Mouse (Mus musculus) spleen, postnatal 14 days (tissue): ENCODE results near the gene Polh.

Experiments
- DNase-seq, 2 experiments: peaks; one replicate each; pipeline ENCODE4 v3.0.0; 2021 to 2022; ENCODE audit warnings: low spot score in 2 of 2

Gene Polh

GRCm38 (mm10) chr17:46168318-46168717 is 34.1 kb downstream of the Polh start:
- no peak for DNase-seq

DNA sequence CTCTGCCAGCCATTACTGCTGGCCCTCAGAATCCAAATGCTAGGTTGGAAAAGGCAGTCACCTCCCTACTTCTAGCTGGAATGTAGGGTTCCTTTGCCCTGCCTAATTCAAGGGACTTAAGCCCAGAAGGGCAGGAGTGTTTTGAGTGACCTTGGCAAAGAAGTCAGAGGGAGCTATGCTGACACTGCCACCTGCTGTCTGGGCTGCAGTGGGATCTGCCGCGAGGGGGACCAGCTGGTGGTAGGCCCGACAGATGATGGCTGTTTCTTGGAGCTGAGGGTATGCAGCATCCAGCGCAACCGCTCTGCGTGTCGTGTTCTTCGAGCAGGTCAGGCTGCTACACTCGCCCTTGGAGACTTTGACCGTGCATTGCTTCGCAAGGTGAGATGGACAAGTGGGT is 35.4 kb downstream of the Polh start:
- DNase-seq: no peak

DNA sequence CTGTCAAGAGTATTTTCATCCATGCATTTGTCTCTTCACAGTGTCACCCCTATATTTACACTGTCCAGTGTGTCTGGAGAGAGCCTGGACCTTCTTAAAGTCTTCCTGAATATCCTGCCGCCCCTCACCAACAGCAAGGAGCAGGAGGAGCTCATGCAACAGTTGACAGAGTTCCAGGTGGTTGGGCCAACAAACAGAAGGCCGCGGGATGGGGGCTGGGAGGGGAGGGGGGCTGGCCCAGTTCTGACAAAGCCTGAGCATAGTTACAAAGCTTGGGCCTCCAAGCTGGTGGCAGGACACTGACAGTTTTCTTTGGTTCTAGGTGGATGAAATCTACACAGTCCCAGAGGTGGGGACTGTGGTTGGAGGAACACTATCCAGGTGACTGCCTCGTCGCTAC is 36.2 kb downstream of the Polh start:
- no peak for DNase-seq

DNA sequence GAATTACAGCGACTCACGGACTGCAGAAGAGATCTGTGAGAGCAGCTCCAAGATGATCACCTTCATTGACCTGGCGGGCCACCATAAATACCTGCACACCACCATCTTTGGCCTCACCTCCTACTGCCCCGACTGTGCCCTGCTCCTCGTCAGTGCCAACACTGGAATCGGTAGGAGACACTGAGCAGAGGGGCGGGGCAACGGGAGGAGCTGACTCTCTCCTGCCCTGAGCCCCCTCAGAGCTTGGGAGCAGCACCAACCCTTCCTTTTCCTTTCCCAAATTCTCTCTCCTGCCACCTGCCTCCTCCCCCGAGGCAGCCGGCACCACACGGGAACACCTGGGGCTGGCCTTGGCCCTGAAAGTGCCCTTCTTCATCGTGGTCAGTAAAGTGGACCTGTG is 37.0 kb downstream of the Polh start:
- no peak for DNase-seq

- DNase-seq: no peak
Observed at GRCm38 (mm10) chr17:46164791-46165190, 37.7 kb downstream of the Polh start.

- no peak for DNase-seq
Observed at GRCm38 (mm10) chr17:46164301-46164700, 38.1 kb downstream of the Polh start.

DNA sequence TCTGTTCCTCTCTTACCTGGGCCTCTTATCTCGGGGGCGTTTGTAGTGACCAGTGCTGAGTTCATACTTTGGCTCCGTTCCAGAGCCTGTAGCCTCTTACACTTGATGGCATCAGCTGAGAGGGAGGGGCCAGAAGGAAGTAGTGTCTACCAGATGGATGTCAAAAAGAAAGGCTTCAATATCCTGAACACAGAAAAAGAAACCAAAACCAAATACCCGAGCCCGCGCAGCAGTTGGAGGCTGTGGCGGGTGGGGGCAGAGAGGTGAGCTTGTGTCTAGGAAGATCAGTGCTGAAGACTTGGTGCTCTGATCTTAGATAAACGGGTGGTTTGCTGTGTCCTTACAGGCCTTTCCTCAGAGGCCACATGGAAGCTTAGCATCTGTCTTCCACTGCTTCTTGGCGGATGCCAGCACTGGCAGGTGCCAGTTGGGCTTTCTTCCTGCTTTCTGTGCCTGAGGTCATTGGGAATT is 39.5 kb downstream of the Polh start:
- no peak for DNase-seq

GRCm38 (mm10) chr17:46162551-46162950 is 39.9 kb downstream of the Polh start:
- DNase-seq: no peak

DNA sequence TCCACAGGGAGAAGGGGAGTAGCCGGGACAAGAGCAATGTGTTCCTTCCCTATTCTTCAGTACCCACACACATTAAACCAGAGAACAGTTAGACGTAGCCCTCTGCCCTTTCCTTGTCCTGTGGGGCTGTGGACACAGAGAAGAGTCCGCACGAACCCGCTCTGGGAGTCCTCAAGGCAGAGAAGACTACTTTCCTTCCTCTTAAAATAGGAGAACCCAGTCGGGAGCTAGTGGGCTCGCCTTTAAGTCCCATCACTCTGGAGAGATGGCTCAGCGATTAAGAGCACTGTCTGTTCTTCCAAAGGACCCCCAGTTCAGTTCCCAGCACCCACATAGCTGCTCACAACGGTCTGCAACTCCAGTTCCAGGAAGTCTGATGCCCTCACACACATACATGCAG is 40.7 kb downstream of the Polh start:
- DNase-seq: no peak

GRCm38 (mm10) chr17:46161179-46161578 is 41.3 kb downstream of the Polh start:
- no peak for DNase-seq

- peak; percentile 86 to 92 for DNase-seq
Observed at GRCm38 (mm10) chr17:46160686-46161085, 41.8 kb downstream of the Polh start, which contains the start of gene Gtpbp2. TSS of gene Gtpbp2 (plus strand) at chr17:46161032.

DNA sequence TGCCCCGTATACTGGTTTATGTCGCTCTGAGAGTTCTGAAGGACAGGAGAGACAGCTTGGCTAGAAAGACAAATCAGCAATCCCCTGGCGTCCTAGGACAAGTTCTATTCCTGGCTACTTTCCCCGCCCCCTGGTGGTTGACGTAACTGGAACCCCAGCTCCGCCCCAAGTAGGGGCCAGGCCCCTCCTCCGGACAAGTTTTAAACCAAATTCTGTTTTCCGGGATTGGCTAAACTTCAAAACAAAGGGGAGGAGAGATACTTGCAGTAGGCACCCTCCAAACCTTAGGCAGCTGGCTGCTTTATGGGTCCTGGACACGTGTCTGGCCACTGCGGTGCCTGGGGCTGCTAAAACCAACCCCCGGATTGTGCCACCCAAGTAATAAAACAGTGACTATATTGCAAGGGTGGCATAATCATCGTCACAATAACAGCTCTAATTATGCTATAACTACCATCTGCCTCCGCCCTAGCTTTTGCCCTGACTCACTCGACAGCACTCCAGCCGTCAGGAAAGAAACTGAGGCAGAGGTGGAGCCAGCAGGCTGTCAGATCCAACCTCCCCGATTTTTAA is 42.3 kb downstream of the Polh start:
- DNase-seq: peak; percentile 92

GRCm38 (mm10) chr17:46159236-46159635 is 43.2 kb downstream of the Polh start:
- DNase-seq: no peak

DNA sequence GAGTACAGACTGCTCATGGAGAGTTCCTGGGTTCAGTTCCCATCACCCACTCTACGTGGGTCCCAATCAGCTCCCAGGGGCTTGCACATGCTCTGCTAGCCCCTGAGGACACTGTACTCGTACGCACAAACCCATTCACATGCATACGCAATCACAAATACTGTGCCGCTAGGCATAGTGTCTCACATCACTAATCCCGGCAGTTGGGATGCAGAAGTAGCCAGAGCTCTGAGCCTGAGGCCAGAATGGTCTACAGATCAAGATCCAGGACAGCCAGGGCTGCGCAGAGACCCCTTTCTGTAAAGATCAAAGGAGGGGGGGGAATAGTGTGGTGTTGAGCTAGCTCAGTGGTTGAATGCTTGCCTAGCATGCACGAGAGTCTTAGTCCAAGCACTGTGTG is 45.3 kb downstream of the Polh start:
- DNase-seq: no peak

DNA sequence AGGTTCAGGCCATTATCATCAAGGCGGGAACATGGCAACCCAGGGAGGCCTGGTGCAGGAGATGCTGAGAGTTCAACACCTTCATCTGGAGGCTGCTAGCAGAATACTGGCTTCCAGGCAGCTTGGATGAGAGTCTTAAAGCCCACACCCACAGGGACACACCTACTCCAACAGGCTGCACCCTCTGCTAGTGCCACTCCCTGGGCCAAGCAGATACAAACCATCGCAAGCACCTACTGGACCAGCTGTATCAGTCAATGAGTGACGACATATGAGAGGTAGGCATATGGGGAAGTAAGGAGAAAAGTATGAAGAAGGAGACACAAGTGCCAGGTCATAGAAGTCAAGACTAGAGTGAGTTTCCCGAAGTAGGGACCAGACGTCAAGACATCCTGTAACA is 45.8 kb downstream of the Polh start:
- peak in 1 of 2 experiments; percentile 40 for DNase-seq

- DNase-seq: no peak
Observed at GRCm38 (mm10) chr17:46154336-46154735, 48.1 kb downstream of the Polh start.

DNA sequence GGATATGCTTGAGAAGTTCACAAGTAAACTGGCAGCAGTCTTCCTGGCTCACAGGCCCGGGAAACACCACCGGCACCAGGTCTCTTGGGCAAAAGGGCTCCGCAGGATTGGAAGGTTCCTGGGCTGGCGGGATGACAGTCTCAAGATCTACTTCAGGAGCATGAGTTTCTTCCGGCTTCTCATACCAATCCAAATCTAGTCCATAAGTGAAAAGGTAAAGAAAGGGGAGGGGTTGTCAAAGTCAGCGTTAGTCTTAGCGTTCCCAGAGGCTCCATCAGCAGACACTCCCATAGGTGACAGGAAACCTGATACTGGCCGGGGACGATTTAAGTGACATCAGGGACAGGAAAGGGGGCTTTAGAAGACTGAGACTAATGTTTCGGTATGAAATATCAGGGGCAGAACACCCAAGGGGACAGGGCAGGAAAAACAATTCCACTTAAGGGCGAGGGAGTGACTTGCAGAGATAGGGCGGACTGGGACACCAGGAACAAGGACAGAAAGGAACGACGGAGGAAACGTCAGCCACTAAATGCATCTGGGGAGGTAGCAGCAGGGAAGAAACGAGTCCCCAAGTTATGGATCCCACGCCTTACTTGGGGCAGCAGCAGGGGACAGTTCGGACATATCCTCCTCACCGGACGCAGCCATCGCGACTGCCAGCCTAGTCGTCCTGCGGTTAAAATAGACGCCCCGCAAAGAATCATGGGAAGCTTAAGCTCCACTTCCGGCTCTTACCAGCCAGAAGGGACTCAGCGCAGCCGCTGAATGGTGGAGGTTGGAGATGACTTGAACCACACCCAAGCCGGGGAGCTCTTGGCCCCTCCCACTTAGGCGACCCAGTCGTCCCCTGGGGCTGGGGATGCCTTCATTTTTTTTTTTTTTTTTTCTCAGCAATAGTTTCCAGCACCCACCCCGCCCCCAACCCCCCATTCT is 49.3 kb downstream of the Polh start, which contains the start of gene Mad2l1bp:
TSS of gene Mad2l1bp (minus strand) at position 707 of the 936 bp plus-strand sequence.
- DNase-seq: peak; percentile 80 to 85

GRCm38 (mm10) chr17:46143578-46144423 is 58.6 kb downstream of the Polh start, which contains the start of gene Rsph9:
TSS of gene Rsph9 (minus strand) at chr17:46144216.
- DNase-seq: peak; percentile 64 to 74

GRCm38 (mm10) chr17:46139872-46140271 is 62.6 kb downstream of the Polh start:
- no peak for DNase-seq

DNA sequence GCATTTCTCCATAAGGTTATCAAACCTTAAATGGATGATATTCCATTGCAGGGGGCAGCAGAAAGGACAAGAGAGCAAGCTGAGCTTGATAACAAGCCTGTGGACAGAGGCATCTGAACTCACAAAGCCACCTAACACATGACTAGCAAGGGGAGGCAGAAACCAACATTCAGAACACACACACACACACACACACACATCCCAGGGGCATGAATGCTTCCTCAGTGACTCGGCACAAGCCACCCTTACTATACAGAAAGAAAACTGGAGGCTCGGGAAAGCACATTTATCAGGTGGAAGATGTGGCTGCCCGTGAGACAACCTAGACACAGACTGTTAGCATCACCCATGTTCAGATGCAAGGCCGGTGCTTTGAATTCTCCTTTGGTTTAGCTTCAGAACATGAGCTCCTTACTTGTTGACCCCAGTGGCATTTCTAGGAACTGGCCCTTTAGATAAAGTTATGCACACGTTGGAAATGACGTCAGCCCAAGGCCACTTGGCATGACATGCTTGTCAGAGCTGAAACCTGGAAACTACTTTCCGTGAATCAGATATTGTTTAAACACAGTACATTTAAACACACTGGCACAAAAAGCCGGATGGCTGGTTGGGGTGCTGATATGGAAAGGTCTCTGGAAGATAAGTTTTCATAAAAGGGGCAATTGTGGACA is 63.7 kb downstream of the Polh start:
- DNase-seq: no peak

GRCm38 (mm10) chr17:46132862-46133261 is 69.6 kb downstream of the Polh start:
- DNase-seq: no peak
